Mouse (Mus musculus) limb, embryonic 15.5 days (tissue): ENCODE data around the gene Thrb. TPM values are rescaled to one million over a fixed set of nuclear protein-coding genes. Genes with fewer than 3 reads are reported as not detected.

Source experiments
- ATAC-seq: fragments of 200-750 bp; cut with Nextera tagmentation; 2 replicates; pipeline ENCODE4 v1.8.0; 2017; ENCODE audit warnings: low read depth, moderate TSS enrichment; ENCODE audit not compliant: insufficient number of reproducible peaks, low FRiP score, low TSS enrichment
- H3K27ac ChIP-seq: fragments of 300-500 bp; sonication (generic); 2 replicates; pipeline ENCODE4 v1.5.1; 2015; ENCODE audit warnings: moderate library complexity, mild to moderate bottlenecking, inconsistent platforms
- H3K27me3 ChIP-seq: fragments of 300-500 bp; sonication (generic); 2 replicates; pipeline ENCODE4 v1.6.1; 2015; ENCODE audit warnings: inconsistent platforms
- H3K36me3 ChIP-seq: fragments of 300-500 bp; sonication (generic); 2 replicates; pipeline ENCODE4 v1.6.1; 2015; ENCODE audit warnings: inconsistent platforms
- H3K4me1 ChIP-seq: fragments of 300-500 bp; sonication (generic); 2 replicates; pipeline ENCODE4 v1.6.1; 2015; ENCODE audit warnings: inconsistent platforms
- H3K4me2 ChIP-seq: fragments of 300-500 bp; sonication (generic); 2 replicates; pipeline ENCODE4 v1.6.1; 2015; ENCODE audit warnings: mild to moderate bottlenecking, inconsistent platforms
- H3K4me3 ChIP-seq: fragments of 300-500 bp; sonication (generic); 2 replicates; pipeline ENCODE4 v1.5.1; 2015; ENCODE audit warnings: mild to moderate bottlenecking, inconsistent platforms
- H3K9ac ChIP-seq: fragments of 300-500 bp; sonication (generic); 2 replicates; pipeline ENCODE4 v1.6.1; 2015; ENCODE audit warnings: inconsistent platforms
- H3K9me3 ChIP-seq: fragments of 300-500 bp; sonication (generic); 2 replicates; pipeline ENCODE4 v1.6.1; 2016; ENCODE audit warnings: inconsistent platforms
- WGBS: fragments of 180-500 bp; shearing (Covaris S2); methylation state at CpG from one replicate; pipeline ENCODE4 v1.1.7; 2015; 5-methylcytosine and 5-hydroxymethylcytosine counted together
- polyA plus RNA-seq: library from polyadenylated mRNA; unstranded; fragments of >200 nt; fragmentation: Nextera tagmentation; extraction: Ambion mirVana; gene quantifications from 2 replicates; pipeline ENCODE4 v1.2.1, GENCODE M21; 2015

The Thrb gene
- polyA plus RNA-seq, 1 experiment from 2014 or later: 5.1 TPM

GRCm38 (mm10) chr14:17743713-17744158, 83.7 kb downstream of the Thrb start:
- Histone ChIP-seq H3K27me3 (no peaks in the 10 kb centered on the region), H3K36me3 (no peaks in the 10 kb centered on the region), H3K4me1 (peaks cover 4% of the 10 kb centered on the region; the same call in 1 of the 2 replicates), H3K9ac (no peak overlapping the region), H3K4me2 (no peak overlapping the region), H3K9me3 (no peaks in the 10 kb centered on the region), H3K27ac (no peak overlapping the region), H3K4me3 (no peak overlapping the region)
- ATAC-seq: no peak
- 66% methylated on average over 2 of the region's 2 CpGs for WGBS

- no peak overlapping the region for H3K4me2 ChIP-seq
- H3K4me3 ChIP-seq: no peak overlapping the region
- no peaks in the 10 kb centered on the region for H3K9me3 ChIP-seq
- ATAC-seq: no peak
- H3K9ac ChIP-seq: no peak overlapping the region
- 82% methylated on average over 3 of the region's 3 CpGs for WGBS
- no peaks in the 10 kb centered on the region for H3K27me3 ChIP-seq
- H3K27ac ChIP-seq: no peak overlapping the region
- H3K4me1 ChIP-seq: no peaks in the 10 kb centered on the region
- no peaks in the 10 kb centered on the region for H3K36me3 ChIP-seq
These were observed 87.9 kb downstream of the Thrb start for GRCm38 (mm10) chr14:17747922-17748321.

- Histone ChIP-seq H3K4me3 (no peak overlapping the region), H3K4me2 (no peak overlapping the region), H3K4me1 (no peaks in the 10 kb centered on the region), H3K36me3 (no peaks in the 10 kb centered on the region), H3K9me3 (no peaks in the 10 kb centered on the region), H3K27ac (no peak overlapping the region), H3K9ac (no peak overlapping the region), H3K27me3 (no peaks in the 10 kb centered on the region)
- ATAC-seq: no peak
These were observed 88.9 kb downstream of the Thrb start for GRCm38 (mm10) chr14:17748945-17749344.

- Histone ChIP-seq H3K27ac (no peak overlapping the region), H3K27me3 (no peaks in the 10 kb centered on the region), H3K4me2 (no peak overlapping the region), H3K9me3 (no peaks in the 10 kb centered on the region), H3K36me3 (no peaks in the 10 kb centered on the region), H3K4me1 (no peaks in the 10 kb centered on the region), H3K9ac (no peak overlapping the region), H3K4me3 (no peak overlapping the region)
- WGBS: 82% methylated on average over 1 of the region's 1 CpGs
- ATAC-seq: no peak
These were observed 91.8 kb downstream of the Thrb start for GRCm38 (mm10) chr14:17751911-17752310.

- H3K36me3 ChIP-seq: no peaks in the 10 kb centered on the region
- H3K9ac ChIP-seq: no peak overlapping the region
- WGBS: 96% methylated on average over 1 of the region's 1 CpGs
- no peak overlapping the region for H3K4me2 ChIP-seq
- no peaks in the 10 kb centered on the region for H3K4me1 ChIP-seq
- no peak overlapping the region for H3K27ac ChIP-seq
- ATAC-seq: no peak
- no peaks in the 10 kb centered on the region for H3K9me3 ChIP-seq
- H3K4me3 ChIP-seq: no peak overlapping the region
- H3K27me3 ChIP-seq: no peaks in the 10 kb centered on the region
These were observed 93.4 kb downstream of the Thrb start for GRCm38 (mm10) chr14:17753429-17753828.

- H3K4me2 ChIP-seq: no peak overlapping the region
- no peak overlapping the region for H3K4me3 ChIP-seq
- H3K27me3 ChIP-seq: no peaks in the 10 kb centered on the region
- ATAC-seq: no peak
- H3K4me1 ChIP-seq: no peaks in the 10 kb centered on the region
- H3K9me3 ChIP-seq: no peaks in the 10 kb centered on the region
- H3K36me3 ChIP-seq: no peaks in the 10 kb centered on the region
- H3K9ac ChIP-seq: no peak overlapping the region
- no peak overlapping the region for H3K27ac ChIP-seq
These were observed 96.7 kb downstream of the Thrb start for GRCm38 (mm10) chr14:17756732-17757131.

GRCm38 (mm10) chr14:17767987-17768386, 107.9 kb downstream of the Thrb start:
- WGBS: 70% methylated on average over 2 of the region's 2 CpGs
- Histone ChIP-seq H3K4me3 (no peak overlapping the region), H3K9ac (no peak overlapping the region), H3K36me3 (no peaks in the 10 kb centered on the region), H3K27ac (no peak overlapping the region), H3K4me2 (no peak overlapping the region), H3K9me3 (no peaks in the 10 kb centered on the region), H3K4me1 (no peaks in the 10 kb centered on the region), H3K27me3 (no peaks in the 10 kb centered on the region)
- ATAC-seq: no peak

- no peaks in the 10 kb centered on the region for H3K36me3 ChIP-seq
- WGBS: 58% methylated on average over 2 of the region's 2 CpGs
- H3K9me3 ChIP-seq: no peaks in the 10 kb centered on the region
- no peaks in the 10 kb centered on the region for H3K27me3 ChIP-seq
- no peak overlapping the region for H3K9ac ChIP-seq
- no peaks in the 10 kb centered on the region for H3K4me1 ChIP-seq
- H3K4me2 ChIP-seq: no peak overlapping the region
- H3K4me3 ChIP-seq: no peak overlapping the region
- no peak for ATAC-seq
- no peak overlapping the region for H3K27ac ChIP-seq
These were observed 114.3 kb downstream of the Thrb start for GRCm38 (mm10) chr14:17774404-17774803.

GRCm38 (mm10) chr14:17781921-17782320, 121.9 kb downstream of the Thrb start:
- H3K4me2 ChIP-seq: no peak overlapping the region
- no peak overlapping the region for H3K27ac ChIP-seq
- H3K9me3 ChIP-seq: no peaks in the 10 kb centered on the region
- no peaks in the 10 kb centered on the region for H3K27me3 ChIP-seq
- 25% methylated on average over 4 of the region's 4 CpGs for WGBS
- no peak for ATAC-seq
- no peak overlapping the region for H3K4me3 ChIP-seq
- H3K4me1 ChIP-seq: no peaks in the 10 kb centered on the region
- H3K36me3 ChIP-seq: no peaks in the 10 kb centered on the region
- no peak overlapping the region for H3K9ac ChIP-seq

GRCm38 (mm10) chr14:17784207-17784806, 124.2 kb downstream of the Thrb start:
- no peak for ATAC-seq

GRCm38 (mm10) chr14:17785370-17785769, 125.3 kb downstream of the Thrb start:
- ATAC-seq: no peak
- H3K4me1 ChIP-seq: no peaks in the 10 kb centered on the region
- H3K4me3 ChIP-seq: no peak overlapping the region
- no peak overlapping the region for H3K27ac ChIP-seq
- H3K4me2 ChIP-seq: no peak overlapping the region
- no peaks in the 10 kb centered on the region for H3K9me3 ChIP-seq
- 37% methylated on average over 3 of the region's 3 CpGs for WGBS
- H3K36me3 ChIP-seq: no peaks in the 10 kb centered on the region
- H3K9ac ChIP-seq: no peak overlapping the region
- no peaks in the 10 kb centered on the region for H3K27me3 ChIP-seq

More at GRCm38 (mm10) chr14:17784207-17784806, 124.2 kb downstream of the Thrb start:
- no peak overlapping the region for H3K9ac ChIP-seq
- H3K9me3 ChIP-seq: no peaks in the 10 kb centered on the region
- 49% methylated on average over 5 of the region's 5 CpGs for WGBS
- H3K27me3 ChIP-seq: no peaks in the 10 kb centered on the region
- no peak overlapping the region for H3K4me2 ChIP-seq
- no peak overlapping the region for H3K4me3 ChIP-seq
- H3K4me1 ChIP-seq: no peaks in the 10 kb centered on the region
- no peak overlapping the region for H3K27ac ChIP-seq
- H3K36me3 ChIP-seq: no peaks in the 10 kb centered on the region

- H3K27ac ChIP-seq: no peak overlapping the region
- H3K9ac ChIP-seq: no peak overlapping the region
- 7% methylated on average over 2 of the region's 2 CpGs for WGBS
- no peak overlapping the region for H3K4me2 ChIP-seq
- H3K27me3 ChIP-seq: no peaks in the 10 kb centered on the region
- ATAC-seq: no peak
- no peaks in the 10 kb centered on the region for H3K4me1 ChIP-seq
- no peaks in the 10 kb centered on the region for H3K9me3 ChIP-seq
- H3K36me3 ChIP-seq: no peaks in the 10 kb centered on the region
- no peak overlapping the region for H3K4me3 ChIP-seq
These were observed 126.2 kb downstream of the Thrb start for GRCm38 (mm10) chr14:17786249-17786648.
